Mouse (Mus musculus) kidney, adult 2 months (tissue): ENCODE measurements around the gene Clcn7.

Experiments
- CTCF ChIP-seq: fragments of 200-500 bp; conservative IDR thresholded peaks from 2 replicates; pipeline ENCODE4 v1.5.1; 2011; ENCODE audit warnings: low read depth, mild to moderate bottlenecking, control low read depth, low read length, moderate library complexity, mixed read lengths; ENCODE audit not compliant: insufficient read depth, insufficient read length
- POLR2A ChIP-seq: fragments of 200-500 bp; IDR thresholded peaks from one replicate; pipeline ENCODE4 v1.6.1; 2011; ENCODE audit warnings: low read depth, low read length, control low read depth

DNA sequence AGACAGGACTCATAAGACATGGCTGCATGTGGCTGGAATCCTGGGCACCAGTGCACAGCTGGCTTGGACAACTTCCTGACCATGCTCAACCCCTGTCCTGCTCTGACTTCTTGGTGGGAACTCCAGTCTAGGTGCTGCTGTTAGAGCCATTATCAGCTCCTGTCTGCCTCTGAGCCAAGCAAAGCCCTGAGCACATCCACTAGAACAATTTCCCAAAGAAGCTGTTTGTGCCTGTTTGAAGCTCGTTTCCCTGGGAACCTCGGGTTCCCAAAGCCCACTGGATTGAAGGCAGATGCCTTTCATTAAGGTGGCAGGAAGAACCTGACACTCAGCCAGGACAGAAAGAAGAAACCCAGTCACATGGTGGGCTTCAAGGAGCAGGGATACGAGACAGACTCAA, 12.8 kb upstream of the Clcn7 start, which contains the start of gene Ptx4:
- no peak for TF ChIP-seq CTCF
- no peak for TF ChIP-seq POLR2A
